Mouse (Mus musculus) liver, embryonic 13.5 days (tissue): ENCODE results near the gene Naga. TPM values are rescaled to one million over a fixed set of nuclear protein-coding genes. Genes with fewer than 3 reads are reported as not detected.
A peak's percentile ranks its signal among the peaks of the same experiment; 100 is the strongest.

Source experiments
- ATAC-seq: fragments of 200-750 bp; cut with Nextera tagmentation; 2 replicates; pipeline ENCODE4 v1.8.0; 2017; ENCODE audit warnings: low read depth, mild to moderate bottlenecking, moderate number of reproducible peaks, moderate library complexity
- DNase-seq: peaks from one replicate; pipeline ENCODE4 v3.0.0; 2022
- H3K27ac ChIP-seq: fragments of 300-500 bp; sonication (generic); 2 replicates; pipeline ENCODE4 v1.5.1; 2015; ENCODE audit warnings: moderate library complexity, mild to moderate bottlenecking, inconsistent platforms
- H3K27me3 ChIP-seq: fragments of 300-500 bp; sonication (generic); 2 replicates; pipeline ENCODE4 v1.6.1; 2015; ENCODE audit warnings: mild to moderate bottlenecking, inconsistent platforms
- H3K36me3 ChIP-seq: fragments of 300-500 bp; sonication (generic); 2 replicates; pipeline ENCODE4 v1.6.1; 2015; ENCODE audit warnings: mild to moderate bottlenecking, inconsistent platforms
- H3K4me1 ChIP-seq: fragments of 300-500 bp; sonication (generic); replicated peaks from 2 replicates; pipeline ENCODE4 v1.6.1; 2015; ENCODE audit warnings: inconsistent platforms
- H3K4me2 ChIP-seq: fragments of 300-500 bp; sonication (generic); 2 replicates; pipeline ENCODE4 v1.6.1; 2015; ENCODE audit warnings: inconsistent platforms, mild to moderate bottlenecking, moderate library complexity
- H3K4me3 ChIP-seq: fragments of 300-500 bp; sonication (generic); replicated peaks from 2 replicates; pipeline ENCODE4 v1.5.1; 2015; ENCODE audit warnings: mild to moderate bottlenecking, inconsistent platforms
- H3K9ac ChIP-seq: fragments of 300-500 bp; sonication (generic); 2 replicates; pipeline ENCODE4 v1.6.1; 2015; ENCODE audit warnings: mild to moderate bottlenecking, inconsistent platforms
- H3K9me3 ChIP-seq: fragments of 300-500 bp; sonication (generic); replicated peaks from 2 replicates; pipeline ENCODE4 v1.6.1; 2016; ENCODE audit warnings: inconsistent platforms
- WGBS: fragments of 180-500 bp; shearing (Covaris S2); methylation state at CpG from one replicate; pipeline ENCODE4 v1.1.7; 2015; ENCODE audit not compliant: insufficient replicate concordance; 5-methylcytosine and 5-hydroxymethylcytosine counted together
- polyA plus RNA-seq: library from polyadenylated mRNA; unstranded; fragments of >200 nt; fragmentation: Nextera tagmentation; extraction: Ambion mirVana; gene quantifications from 2 replicates; pipeline ENCODE4 v1.2.1, GENCODE M21; 2015

Gene Naga
- polyA plus RNA-seq, 1 experiment from 2014 or later: 35.7 TPM

- ATAC-seq (no peak), DNase-seq (no peak)
- H3K4me1 ChIP-seq: peaks cover 88% of the 10 kb centered on the region
- H3K36me3 ChIP-seq: peaks cover 56% of the 10 kb centered on the region
- peak overlapping the region; percentile 97 for H3K4me2 ChIP-seq
- peak overlapping the region; percentile 100 for H3K27ac ChIP-seq
- 54% methylated on average over 6 of the region's 6 CpGs for WGBS
- H3K9me3 ChIP-seq: no peaks in the 10 kb centered on the region
- no peaks in the 10 kb centered on the region for H3K27me3 ChIP-seq
- H3K9ac ChIP-seq: peak overlapping the region; percentile 97
- peak overlapping the region; percentile 83 for H3K4me3 ChIP-seq
Observed at GRCm38 (mm10) chr15:82344971-82345370, 6.2 kb upstream of the Naga start.

GRCm38 (mm10) chr15:82343368-82344287 lies 4.9 kb upstream of the Naga start:
- DNase-seq: no peak
- peak overlapping the region; percentile 100 for H3K27ac ChIP-seq
- peak overlapping the region; percentile 83 for H3K4me3 ChIP-seq
- H3K27me3 ChIP-seq: no peaks in the 10 kb centered on the region
- peak overlapping the region; percentile 97 for H3K4me2 ChIP-seq
- H3K9me3 ChIP-seq: no peaks in the 10 kb centered on the region
- H3K4me1 ChIP-seq: peaks cover 85% of the 10 kb centered on the region
- WGBS: 82% methylated on average over 27 of the region's 27 CpGs
- H3K9ac ChIP-seq: peak overlapping the region; percentile 97
- peaks cover 42% of the 10 kb centered on the region for H3K36me3 ChIP-seq
- ATAC-seq: no peak

- Histone ChIP-seq H3K9ac (peak overlapping the region; percentile 97), H3K4me1 (peaks cover 82% of the 10 kb centered on the region), H3K9me3 (no peaks in the 10 kb centered on the region), H3K27me3 (no peaks in the 10 kb centered on the region), H3K4me2 (peak overlapping the region; percentile 97), H3K36me3 (peaks cover 31% of the 10 kb centered on the region), H3K4me3 (peak overlapping the region; percentile 83), H3K27ac (peak overlapping the region; percentile 100)
- 32% methylated on average over 5 of the region's 5 CpGs for WGBS
- no peak for ATAC-seq
- no peak for DNase-seq
Observed at GRCm38 (mm10) chr15:82342543-82342935, 3.8 kb upstream of the Naga start.

DNA sequence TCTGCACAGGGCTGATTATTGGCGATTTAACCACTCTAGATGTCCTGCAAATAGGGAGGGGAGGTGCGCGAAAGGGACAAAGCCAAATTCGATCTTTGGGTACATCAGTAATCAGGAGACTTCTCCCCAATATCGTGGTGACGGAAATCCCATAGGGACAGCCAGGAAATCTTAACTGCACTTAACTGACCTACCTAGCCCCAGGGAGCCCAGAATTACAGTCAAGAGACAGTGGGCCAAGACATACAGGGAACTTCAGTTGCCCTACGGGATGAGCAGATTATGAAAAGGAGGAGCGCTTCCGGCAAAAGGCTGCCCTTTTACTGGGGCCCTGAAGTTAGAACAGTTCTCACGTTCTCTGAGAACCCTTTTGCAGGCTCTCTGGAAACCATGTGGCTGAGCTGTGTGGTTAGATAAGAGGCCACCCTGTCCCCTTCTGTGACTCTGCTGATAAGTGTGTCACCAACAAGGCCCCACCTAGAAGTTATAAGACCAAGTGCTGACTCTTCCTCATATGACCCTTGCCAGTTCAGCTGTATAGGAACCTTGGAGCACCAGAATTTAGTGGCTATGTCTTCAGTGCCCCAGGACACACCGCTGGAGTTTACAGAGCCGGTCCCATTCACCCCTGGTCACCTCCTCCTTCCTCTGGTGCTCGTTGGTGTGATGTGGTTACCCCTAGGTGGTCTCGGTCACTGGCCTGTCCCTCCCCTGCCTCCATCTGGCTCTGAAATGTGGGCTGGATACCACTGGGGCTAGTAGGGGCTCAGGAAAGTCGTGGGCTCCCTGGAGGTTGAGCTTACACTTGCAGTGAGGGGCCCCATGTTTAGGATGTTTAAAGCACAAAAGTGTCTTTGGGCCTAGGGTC lies 3.2 kb upstream of the Naga start:
- H3K4me1 ChIP-seq: peaks cover 82% of the 10 kb centered on the region
- H3K36me3 ChIP-seq: peaks cover 28% of the 10 kb centered on the region
- 7% methylated on average over 15 of the region's 15 CpGs for WGBS
- peak; percentile 67 for ATAC-seq
- no peaks in the 10 kb centered on the region for H3K27me3 ChIP-seq
- peak; percentile 90 for DNase-seq
- H3K9ac ChIP-seq: peak overlapping the region; percentile 97
- H3K4me3 ChIP-seq: peak overlapping the region; percentile 83
- peak overlapping the region; percentile 97 for H3K4me2 ChIP-seq
- no peaks in the 10 kb centered on the region for H3K9me3 ChIP-seq
- H3K27ac ChIP-seq: peak overlapping the region; percentile 100

DNA sequence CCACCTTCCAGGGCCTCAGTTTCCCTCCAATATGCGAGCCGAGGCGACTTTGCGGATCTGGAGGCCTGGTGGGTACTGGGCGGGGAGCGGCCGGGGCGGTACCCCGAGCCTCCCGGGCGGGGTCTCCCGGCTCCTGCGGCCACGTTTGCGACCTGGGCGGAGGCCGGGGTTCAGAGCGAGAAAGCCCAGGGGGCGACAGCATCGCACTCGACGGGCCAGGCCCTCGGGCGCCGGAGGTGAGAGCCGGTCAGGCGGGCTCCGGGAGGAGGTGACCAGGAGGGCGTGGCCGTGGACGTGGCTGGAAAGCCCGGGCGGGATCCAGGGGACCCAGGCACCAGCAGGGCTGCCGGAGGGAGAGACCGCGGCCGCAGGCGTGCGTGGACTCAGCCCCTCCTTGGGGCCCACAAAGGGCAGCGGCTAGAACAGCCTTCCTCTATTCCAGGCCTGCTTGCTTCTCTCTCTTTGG lies 2.3 kb upstream of the Naga start:
- H3K27me3 ChIP-seq: no peaks in the 10 kb centered on the region
- peaks cover 36% of the 10 kb centered on the region for H3K36me3 ChIP-seq
- ATAC-seq: peak; percentile 43
- no peaks in the 10 kb centered on the region for H3K9me3 ChIP-seq
- H3K9ac ChIP-seq: peak overlapping the region; percentile 97
- peaks cover 83% of the 10 kb centered on the region for H3K4me1 ChIP-seq
- peak overlapping the region; percentile 100 for H3K27ac ChIP-seq
- peak overlapping the region; percentile 97 for H3K4me2 ChIP-seq
- DNase-seq: peak; percentile 85
- peak overlapping the region; percentile 83 for H3K4me3 ChIP-seq
- under 1% methylated on average over 37 of the region's 40 CpGs for WGBS

- WGBS: 12% methylated on average over 21 of the region's 21 CpGs
- peak overlapping the region; percentile 100 for H3K27ac ChIP-seq
- H3K4me1 ChIP-seq: peaks cover 83% of the 10 kb centered on the region
- peak overlapping the region; percentile 97 for H3K4me2 ChIP-seq
- peak overlapping the region; percentile 83 for H3K4me3 ChIP-seq
- peak; percentile 66 for DNase-seq
- H3K9me3 ChIP-seq: no peaks in the 10 kb centered on the region
- peak overlapping the region; percentile 97 for H3K9ac ChIP-seq
- peaks cover 42% of the 10 kb centered on the region for H3K36me3 ChIP-seq
- 0 out of 2 replicates have a peak, but pooled peaks have one; percentile 12 for ATAC-seq
- H3K27me3 ChIP-seq: no peaks in the 10 kb centered on the region
Observed at GRCm38 (mm10) chr15:82340414-82341035, 1.8 kb upstream of the Naga start.

DNA sequence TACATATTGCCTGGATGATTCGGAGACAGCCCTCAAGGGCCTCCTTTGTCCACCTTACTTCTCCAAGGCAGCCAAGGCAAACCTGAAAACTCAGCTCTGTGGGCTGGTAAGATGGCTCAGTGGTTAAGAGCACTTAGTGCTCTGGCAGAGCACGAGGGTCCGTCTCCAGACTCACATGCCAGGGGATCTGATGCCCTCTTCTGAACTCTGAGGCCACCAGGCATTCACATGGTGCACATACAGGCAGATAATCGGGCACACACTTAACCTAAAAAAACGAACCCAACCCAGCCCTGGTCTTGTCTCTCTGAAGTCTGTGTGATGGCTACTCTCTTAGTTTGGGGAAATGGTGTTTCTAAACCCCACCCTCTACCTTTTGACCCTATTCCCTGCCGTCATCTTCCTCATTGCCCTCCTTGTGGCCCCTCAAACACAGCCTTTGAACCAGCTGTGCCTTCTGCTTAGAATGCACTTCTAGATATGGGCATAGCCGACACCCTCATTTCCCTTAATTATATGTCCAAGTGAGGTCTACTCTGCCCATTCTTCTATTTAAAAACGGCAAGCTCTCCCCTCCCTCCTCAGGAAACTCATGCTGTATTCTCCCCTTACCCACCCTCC lies 1.0 kb upstream of the Naga start:
- H3K4me1 ChIP-seq: peaks cover 75% of the 10 kb centered on the region
- H3K36me3 ChIP-seq: peaks cover 42% of the 10 kb centered on the region
- H3K27ac ChIP-seq: peak overlapping the region; percentile 100
- H3K4me2 ChIP-seq: peak overlapping the region; percentile 97
- H3K9ac ChIP-seq: peak overlapping the region; percentile 97
- H3K27me3 ChIP-seq: no peaks in the 10 kb centered on the region
- no peaks in the 10 kb centered on the region for H3K9me3 ChIP-seq
- no peak for DNase-seq
- WGBS: 37% methylated on average over 8 of the region's 8 CpGs
- ATAC-seq: no peak
- H3K4me3 ChIP-seq: peak overlapping the region; percentile 83

GRCm38 (mm10) chr15:82339150-82339549 lies 425 bp upstream of the Naga start:
- Histone ChIP-seq H3K27me3 (no peaks in the 10 kb centered on the region), H3K9me3 (no peaks in the 10 kb centered on the region), H3K36me3 (peaks cover 42% of the 10 kb centered on the region), H3K9ac (peak overlapping the region; percentile 97), H3K27ac (peak overlapping the region; percentile 100), H3K4me3 (peak overlapping the region; percentile 71), H3K4me1 (peaks cover 69% of the 10 kb centered on the region), H3K4me2 (peak overlapping the region; percentile 97)
- no peak for DNase-seq
- ATAC-seq: no peak
- 37% methylated on average over 10 of the region's 10 CpGs for WGBS

- DNase-seq (no peak), ATAC-seq (no peak)
- peaks cover 56% of the 10 kb centered on the region for H3K4me1 ChIP-seq
- H3K27me3 ChIP-seq: no peaks in the 10 kb centered on the region
- peak overlapping the region; percentile 71 for H3K4me3 ChIP-seq
- peak overlapping the region; percentile 83 for H3K27ac ChIP-seq
- 11% methylated on average over 4 of the region's 4 CpGs for whole genome bisulfite sequencing
- H3K9ac ChIP-seq: peak overlapping the region; percentile 82
- H3K4me2 ChIP-seq: peak overlapping the region; percentile 97
- H3K9me3 ChIP-seq: no peaks in the 10 kb centered on the region
- peaks cover 37% of the 10 kb centered on the region for H3K36me3 ChIP-seq
Observed at GRCm38 (mm10) chr15:82337875-82338274, 850 bp downstream of the Naga start.

DNA sequence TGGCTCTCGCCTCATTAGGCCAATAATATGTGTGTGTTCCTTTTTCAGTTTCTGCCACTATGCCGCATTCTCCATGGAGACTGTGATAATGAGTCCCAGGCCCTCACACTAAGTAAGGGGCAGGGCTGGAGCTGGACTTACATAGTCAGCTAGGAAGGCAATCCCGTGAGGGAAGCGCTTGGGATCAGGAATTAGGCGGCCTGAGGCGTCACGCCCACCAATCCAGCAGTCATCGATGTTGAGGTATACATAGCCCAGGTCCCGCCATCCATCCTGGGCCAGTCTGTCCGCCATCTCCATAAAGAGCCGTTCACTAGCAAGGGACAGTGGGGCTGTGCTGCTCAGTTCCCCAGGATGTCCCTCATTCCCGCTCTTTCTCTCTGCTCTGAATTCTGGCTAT lies 2.1 kb downstream of the Naga start:
- H3K9me3 ChIP-seq: no peaks in the 10 kb centered on the region
- no peaks in the 10 kb centered on the region for H3K27me3 ChIP-seq
- peak overlapping the region; percentile 97 for H3K4me2 ChIP-seq
- DNase-seq: no peak
- peak overlapping the region; percentile 82; the same call in 1 of the 2 replicates for H3K9ac ChIP-seq
- peak overlapping the region; percentile 71 for H3K4me3 ChIP-seq
- peaks cover 44% of the 10 kb centered on the region for H3K4me1 ChIP-seq
- peaks cover 48% of the 10 kb centered on the region for H3K36me3 ChIP-seq
- H3K27ac ChIP-seq: peak overlapping the region; percentile 51
- 91% methylated on average over 12 of the region's 12 CpGs for whole genome bisulfite sequencing
- no peak for ATAC-seq
